Mouse (Mus musculus) forebrain, embryonic 12.5 days (tissue): Measurements from ENCODE around the gene Pccb. TPM values are rescaled to one million over a fixed set of nuclear protein-coding genes. Genes with fewer than 3 reads are reported as not detected.

ENCODE experiments used
- ATAC-seq: fragments of 200-750 bp; cut with Nextera tagmentation; 2 replicates; pipeline ENCODE4 v1.8.0; 2017; ENCODE audit warnings: moderate TSS enrichment; ENCODE audit not compliant: low FRiP score
- H3K27ac ChIP-seq: fragments of 300-500 bp; sonication (generic); 2 replicates; pipeline ENCODE4 v1.5.1; 2016; ENCODE audit warnings: mild to moderate bottlenecking
- H3K27me3 ChIP-seq: fragments of 300-500 bp; sonication (generic); 2 replicates; pipeline ENCODE4 v1.6.1; 2016; ENCODE audit warnings: mild to moderate bottlenecking
- H3K36me3 ChIP-seq: fragments of 300-500 bp; sonication (generic); replicated peaks from 2 replicates; pipeline ENCODE4 v1.6.1; 2016; ENCODE audit warnings: mild to moderate bottlenecking
- H3K4me1 ChIP-seq: fragments of 300-500 bp; sonication (generic); 2 replicates; pipeline ENCODE4 v1.6.1; 2016
- H3K4me2 ChIP-seq: fragments of 300-500 bp; sonication (generic); 2 replicates; pipeline ENCODE4 v1.6.1; 2016; ENCODE audit warnings: mild to moderate bottlenecking, moderate library complexity
- H3K4me3 ChIP-seq: fragments of 300-500 bp; sonication (generic); replicated peaks from 2 replicates; pipeline ENCODE4 v1.5.1; 2016; ENCODE audit warnings: mild to moderate bottlenecking
- H3K9ac ChIP-seq: fragments of 300-500 bp; sonication (generic); 2 replicates; pipeline ENCODE4 v1.6.1; 2016; ENCODE audit warnings: mild to moderate bottlenecking
- H3K9me3 ChIP-seq: fragments of 300-500 bp; sonication (generic); 2 replicates; pipeline ENCODE4 v1.6.1; 2016
- WGBS: fragments of 180-500 bp; shearing (Covaris S2); methylation state at CpG from one replicate; pipeline ENCODE4 v1.1.7; 2016; 5-methylcytosine and 5-hydroxymethylcytosine counted together
- polyA plus RNA-seq: library from polyadenylated mRNA; unstranded; fragments of >200 nt; fragmentation: Nextera tagmentation; extraction: Ambion mirVana; gene quantifications from 2 replicates; pipeline ENCODE4 v1.2.1, GENCODE M21; 2016

The Pccb gene
- polyA plus RNA-seq, 1 experiment from 2014 or later = 16.6 TPM

- H3K27ac ChIP-seq = no peak overlapping the region
- H3K36me3 ChIP-seq = no peaks in the 10 kb centered on the region
- H3K4me1 ChIP-seq = peaks cover 12% of the 10 kb centered on the region
- WGBS = 60% methylated on average over 7 of the region's 7 CpGs
- no peak for ATAC-seq
- H3K27me3 ChIP-seq = no peaks in the 10 kb centered on the region
- no peak overlapping the region for H3K9ac ChIP-seq
- H3K9me3 ChIP-seq = no peaks in the 10 kb centered on the region
- no peak overlapping the region for H3K4me3 ChIP-seq
- no peak overlapping the region for H3K4me2 ChIP-seq
Measured at GRCm38 (mm10) chr9:101037396-101037795, 2.7 kb upstream of the Pccb start.

GRCm38 (mm10) chr9:101036876-101037275 is 2.2 kb upstream of the Pccb start:
- Histone ChIP-seq H3K27ac (no peak overlapping the region), H3K27me3 (no peaks in the 10 kb centered on the region), H3K9me3 (no peaks in the 10 kb centered on the region), H3K4me3 (no peak overlapping the region), H3K4me2 (no peak overlapping the region), H3K36me3 (no peaks in the 10 kb centered on the region), H3K4me1 (peaks cover 12% of the 10 kb centered on the region), H3K9ac (no peak overlapping the region)
- ATAC-seq = no peak
- 88% methylated on average over 2 of the region's 2 CpGs for WGBS

DNA sequence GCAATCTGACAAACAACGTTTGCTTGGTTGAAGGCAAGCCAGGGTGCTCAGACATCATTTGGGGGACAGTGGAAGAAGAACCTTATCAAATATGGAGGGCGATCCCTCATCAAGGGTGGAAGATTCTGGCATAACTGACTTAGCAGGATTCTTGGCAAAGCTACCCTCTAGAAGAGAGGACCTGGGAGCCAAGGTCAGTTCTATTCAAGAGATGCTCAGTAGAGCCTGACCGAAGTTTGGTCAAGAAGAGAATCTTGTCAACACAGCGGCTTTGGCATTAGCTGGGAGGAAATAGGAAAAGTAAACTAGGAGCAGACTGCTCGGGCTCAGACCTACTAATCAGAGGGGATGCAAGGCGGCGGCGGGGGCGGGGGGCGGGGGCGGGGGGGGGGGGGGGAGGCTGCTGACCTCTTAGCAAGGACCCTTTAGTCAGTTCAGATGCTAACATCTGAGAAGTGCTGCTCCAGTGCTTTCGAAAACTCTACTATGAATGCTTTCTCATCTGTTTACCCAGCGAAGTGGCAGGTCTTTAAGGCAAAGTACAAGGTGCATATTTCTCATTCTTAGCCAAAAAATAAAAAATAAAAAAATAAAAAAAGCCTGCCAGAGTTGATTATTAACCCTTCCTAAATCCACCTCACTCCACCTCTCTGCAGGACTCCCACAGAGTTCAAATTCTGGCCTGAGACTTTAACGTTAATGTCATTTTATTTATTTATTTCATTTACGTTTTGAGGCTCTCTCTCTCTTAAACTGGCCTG is 1.3 kb upstream of the Pccb start:
- WGBS = 90% methylated on average over 11 of the region's 15 CpGs
- H3K36me3 ChIP-seq = no peaks in the 10 kb centered on the region
- no peaks in the 10 kb centered on the region for H3K9me3 ChIP-seq
- no peak for ATAC-seq
- no peak overlapping the region for H3K9ac ChIP-seq
- H3K27me3 ChIP-seq = no peaks in the 10 kb centered on the region
- H3K4me2 ChIP-seq = no peak overlapping the region
- peaks cover 12% of the 10 kb centered on the region for H3K4me1 ChIP-seq
- no peak overlapping the region for H3K27ac ChIP-seq
- no peak overlapping the region for H3K4me3 ChIP-seq

DNA sequence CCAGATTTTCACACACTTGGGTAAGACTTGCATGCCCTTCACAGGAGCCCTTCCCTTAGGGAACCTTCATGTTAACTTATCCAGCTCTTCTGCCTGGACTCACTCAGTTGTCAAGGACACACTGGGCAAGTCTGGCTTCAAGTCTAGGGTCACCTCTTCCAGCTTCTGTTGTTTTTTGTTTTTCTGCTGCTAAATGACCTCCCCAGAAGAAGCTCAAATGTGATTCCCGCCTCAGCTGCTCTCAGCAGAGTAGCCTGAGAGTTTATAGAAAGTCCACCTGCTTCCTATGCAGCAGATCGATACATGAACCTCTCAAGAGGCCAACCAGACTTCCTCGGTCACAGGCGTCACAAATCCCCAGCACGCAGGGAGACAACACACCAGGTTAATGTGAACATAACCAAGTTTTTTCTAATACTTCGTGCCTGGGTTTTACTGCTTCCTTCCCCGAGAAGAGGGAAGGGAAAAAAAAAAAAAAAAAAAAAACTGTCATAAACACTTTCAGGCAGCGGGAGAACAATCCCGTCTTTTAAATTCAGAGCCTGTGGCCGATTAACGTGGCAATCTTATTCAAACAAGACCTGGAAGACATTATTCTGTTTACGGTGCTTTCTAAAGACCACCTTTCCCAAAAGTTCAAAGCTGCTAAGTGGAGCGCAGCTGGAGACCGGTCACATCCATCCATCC is 794 bp downstream of the Pccb start:
- WGBS = 11% methylated on average over 14 of the region's 14 CpGs
- peaks cover 12% of the 10 kb centered on the region for H3K4me1 ChIP-seq
- peak overlapping the region; percentile 96 for H3K27ac ChIP-seq
- peak overlapping the region; percentile 67 for H3K4me3 ChIP-seq
- peak overlapping the region; percentile 52 for H3K4me2 ChIP-seq
- ATAC-seq = 0 out of 2 replicates have a peak, but pooled peaks have one; percentile 0
- H3K9me3 ChIP-seq = no peaks in the 10 kb centered on the region
- peaks cover 5% of the 10 kb centered on the region; the same call in 1 of the 2 replicates for H3K36me3 ChIP-seq
- H3K27me3 ChIP-seq = no peaks in the 10 kb centered on the region
- H3K9ac ChIP-seq = peak overlapping the region; percentile 59

DNA sequence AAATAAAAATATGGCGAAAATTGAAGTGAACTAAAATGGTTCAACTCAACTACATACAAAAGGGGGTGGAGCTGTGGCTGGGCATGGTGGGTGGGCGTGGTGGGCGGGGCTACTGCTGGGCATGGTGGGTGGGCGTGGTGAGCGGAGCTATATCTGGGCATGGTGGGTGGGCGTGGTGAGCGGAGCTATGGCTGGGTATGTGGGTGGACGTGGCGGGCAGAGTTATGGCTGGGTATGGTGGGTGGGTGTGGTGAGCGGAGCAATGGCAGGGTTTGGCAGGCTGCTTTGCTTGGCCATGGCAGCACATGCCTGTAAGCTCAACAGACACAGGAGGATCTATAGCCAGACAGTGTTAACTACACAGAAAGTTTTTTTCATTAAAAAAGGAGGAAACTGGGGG is 15.9 kb downstream of the Pccb start:
- peaks cover 28% of the 10 kb centered on the region for H3K36me3 ChIP-seq
- H3K9me3 ChIP-seq = 0 out of 2 replicates have a peak, but pooled peaks cover 6% of the 10 kb centered on the region
- 90% methylated on average over 7 of the region's 10 CpGs for WGBS
- ATAC-seq = no peak
- no peaks in the 10 kb centered on the region for H3K27me3 ChIP-seq
- no peak overlapping the region for H3K4me3 ChIP-seq
- no peak overlapping the region for H3K27ac ChIP-seq
- no peak overlapping the region for H3K9ac ChIP-seq
- H3K4me2 ChIP-seq = no peak overlapping the region
- H3K4me1 ChIP-seq = no peaks in the 10 kb centered on the region

- ATAC-seq = no peak
- H3K27me3 ChIP-seq = no peaks in the 10 kb centered on the region
- H3K9ac ChIP-seq = no peak overlapping the region
- H3K4me2 ChIP-seq = no peak overlapping the region
- no peak overlapping the region for H3K27ac ChIP-seq
- WGBS = 86% methylated on average over 15 of the region's 15 CpGs
- H3K36me3 ChIP-seq = peaks cover 19% of the 10 kb centered on the region
- H3K4me3 ChIP-seq = no peak overlapping the region
- no peaks in the 10 kb centered on the region for H3K4me1 ChIP-seq
- H3K9me3 ChIP-seq = no peaks in the 10 kb centered on the region
Measured at GRCm38 (mm10) chr9:101017734-101018516, 16.8 kb downstream of the Pccb start.

DNA sequence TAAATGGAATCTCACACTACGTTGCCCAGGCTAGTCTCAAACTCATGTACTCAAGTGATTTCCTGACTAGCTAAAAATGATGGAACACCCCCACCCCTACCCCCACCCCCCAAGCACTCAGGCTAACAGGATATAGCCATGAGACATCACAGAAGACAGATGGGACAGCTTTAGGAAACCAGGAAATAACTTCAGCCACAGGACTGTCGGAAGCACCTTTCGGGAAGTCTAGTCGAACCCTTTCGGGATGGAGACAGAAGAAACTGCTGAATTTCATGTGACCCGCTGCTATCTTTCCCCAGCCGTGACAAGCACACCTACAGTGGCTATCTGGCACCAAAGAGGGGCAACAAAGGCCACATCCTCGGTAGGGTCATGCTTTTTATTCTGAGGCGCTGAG is 19.4 kb downstream of the Pccb start:
- H3K36me3 ChIP-seq = peaks cover 11% of the 10 kb centered on the region
- H3K9me3 ChIP-seq = no peaks in the 10 kb centered on the region
- WGBS = 94% methylated on average over 9 of the region's 9 CpGs

DNA sequence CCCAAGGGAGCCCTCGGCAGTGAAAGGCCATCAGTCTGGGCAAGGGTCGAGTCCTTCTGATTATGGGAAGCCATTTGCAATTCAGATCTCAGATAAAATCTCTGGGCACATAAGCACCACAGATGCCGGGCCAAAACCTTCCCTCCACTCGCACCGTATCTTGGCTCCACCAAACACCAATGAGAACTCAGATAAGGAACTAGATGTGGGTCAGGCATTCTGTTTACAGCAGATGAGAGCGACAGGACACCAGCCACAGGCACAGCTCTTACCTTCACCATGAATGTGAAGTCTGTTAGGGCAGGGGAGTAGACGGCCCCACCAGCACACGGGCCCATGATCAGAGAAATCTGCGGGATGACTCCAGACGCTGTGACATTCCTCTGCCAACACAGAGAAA is 22.3 kb downstream of the Pccb start:
- H3K4me1 ChIP-seq = no peaks in the 10 kb centered on the region
- H3K36me3 ChIP-seq = peaks cover 14% of the 10 kb centered on the region
- H3K27me3 ChIP-seq = no peaks in the 10 kb centered on the region
- H3K9me3 ChIP-seq = no peaks in the 10 kb centered on the region
- no peak overlapping the region for H3K9ac ChIP-seq
- no peak overlapping the region for H3K27ac ChIP-seq
- no peak for ATAC-seq
- 86% methylated on average over 10 of the region's 10 CpGs for WGBS
- H3K4me2 ChIP-seq = no peak overlapping the region
- H3K4me3 ChIP-seq = no peak overlapping the region

More for the DNA sequence above, 19.4 kb downstream of the Pccb start:
- H3K4me2 ChIP-seq = no peak overlapping the region
- H3K27ac ChIP-seq = no peak overlapping the region
- H3K4me1 ChIP-seq = no peaks in the 10 kb centered on the region
- H3K4me3 ChIP-seq = no peak overlapping the region
- ATAC-seq = no peak
- no peak overlapping the region for H3K9ac ChIP-seq
- H3K27me3 ChIP-seq = no peaks in the 10 kb centered on the region

DNA sequence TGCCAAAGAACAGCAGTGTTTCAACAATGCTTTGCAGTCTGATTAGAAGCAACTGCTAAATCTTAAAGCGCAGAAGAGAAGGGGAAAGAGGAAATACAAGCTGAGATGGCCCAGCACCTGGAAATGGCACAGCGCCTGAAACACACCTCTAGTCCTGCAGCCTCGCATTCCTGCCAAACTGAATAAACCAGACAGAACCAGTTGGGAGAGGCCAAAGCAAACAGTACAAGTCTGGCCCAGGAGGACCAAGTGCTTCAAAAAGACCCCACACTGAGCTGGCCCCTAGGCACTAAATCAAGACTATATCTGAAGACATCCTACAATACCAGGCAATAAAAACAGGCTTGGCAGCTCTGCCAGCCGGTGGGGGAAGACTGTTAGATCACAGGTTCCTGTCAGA is 28.8 kb downstream of the Pccb start:
- Histone ChIP-seq H3K27me3 (no peaks in the 10 kb centered on the region), H3K9me3 (no peaks in the 10 kb centered on the region), H3K4me3 (no peak overlapping the region), H3K9ac (no peak overlapping the region), H3K36me3 (0 out of 2 replicates have a peak, but pooled peaks cover 4% of the 10 kb centered on the region), H3K4me2 (no peak overlapping the region), H3K4me1 (no peaks in the 10 kb centered on the region), H3K27ac (no peak overlapping the region)
- WGBS = 89% methylated on average over 4 of the region's 4 CpGs
- no peak for ATAC-seq

DNA sequence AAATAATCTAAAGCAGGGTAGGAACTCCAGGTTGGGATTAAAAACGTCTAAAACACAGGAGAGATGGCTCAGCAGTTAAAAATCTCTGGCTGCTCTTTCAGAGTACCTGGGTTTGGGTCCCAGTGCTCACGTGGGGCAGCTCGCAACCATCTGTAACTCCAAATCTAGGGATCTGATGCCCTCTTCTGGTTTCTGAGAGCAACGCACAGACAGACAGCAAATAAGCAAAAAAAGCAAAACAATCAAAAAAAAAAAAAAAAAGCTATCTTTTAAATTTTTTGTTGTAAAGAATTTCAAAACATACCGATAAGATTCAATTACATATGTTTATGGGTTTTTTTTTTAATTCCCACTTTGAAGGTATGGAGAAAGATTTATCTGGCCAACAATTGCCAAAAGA is 31.4 kb downstream of the Pccb start:
- Histone ChIP-seq H3K4me3 (no peak overlapping the region), H3K9ac (no peak overlapping the region), H3K36me3 (0 out of 2 replicates have a peak, but pooled peaks cover 4% of the 10 kb centered on the region), H3K27me3 (no peaks in the 10 kb centered on the region), H3K4me2 (no peak overlapping the region), H3K27ac (no peak overlapping the region), H3K4me1 (no peaks in the 10 kb centered on the region), H3K9me3 (no peaks in the 10 kb centered on the region)
- 87% methylated on average over 5 of the region's 5 CpGs for WGBS
- no peak for ATAC-seq

- WGBS = 92% methylated on average over 8 of the region's 8 CpGs
- H3K9ac ChIP-seq = no peak overlapping the region
- no peak overlapping the region for H3K4me3 ChIP-seq
- ATAC-seq = no peak
- H3K4me2 ChIP-seq = no peak overlapping the region
- no peaks in the 10 kb centered on the region for H3K27me3 ChIP-seq
- H3K9me3 ChIP-seq = no peaks in the 10 kb centered on the region
- no peak overlapping the region for H3K27ac ChIP-seq
- H3K4me1 ChIP-seq = no peaks in the 10 kb centered on the region
- 0 out of 2 replicates have a peak, but pooled peaks cover 4% of the 10 kb centered on the region for H3K36me3 ChIP-seq
Measured at GRCm38 (mm10) chr9:101002841-101003240, 31.9 kb downstream of the Pccb start.

DNA sequence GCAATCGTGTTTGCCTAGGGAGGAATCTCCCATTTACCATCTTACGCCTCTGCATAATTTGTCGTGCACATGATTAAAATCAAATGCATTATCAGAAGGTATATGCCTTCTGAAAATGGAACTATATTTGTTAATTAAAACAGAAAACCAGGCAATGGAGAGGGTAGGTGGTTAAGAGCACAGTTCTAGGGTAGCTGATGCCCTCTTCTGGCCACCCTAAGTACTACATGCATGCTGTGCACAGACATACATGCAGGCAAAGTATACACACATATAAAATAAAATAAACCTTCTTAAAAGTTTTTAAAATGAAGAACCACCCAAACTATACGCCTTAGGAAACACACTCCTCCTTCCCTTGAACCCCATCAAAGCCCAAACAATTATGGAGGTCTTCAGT is 32.6 kb downstream of the Pccb start:
- 92% methylated on average over 4 of the region's 4 CpGs for WGBS
- Histone ChIP-seq H3K27ac (no peak overlapping the region), H3K9me3 (no peaks in the 10 kb centered on the region), H3K9ac (no peak overlapping the region), H3K36me3 (0 out of 2 replicates have a peak, but pooled peaks cover 4% of the 10 kb centered on the region), H3K27me3 (no peaks in the 10 kb centered on the region), H3K4me3 (no peak overlapping the region), H3K4me1 (no peaks in the 10 kb centered on the region), H3K4me2 (no peak overlapping the region)
- no peak for ATAC-seq
